Mouse (Mus musculus): ENCODE results near the gene Pabpc6. TPM values are rescaled to one million over a fixed set of nuclear protein-coding genes. Genes with fewer than 3 reads are reported as not detected.

Gene Pabpc6
- total RNA-seq (2015; ENCODE audit: low replicate concordance), result not detected in 2 replicates
- total RNA-seq (2017; ENCODE audit: low replicate concordance), result not detected in 2 replicates

- no peak for ATAC-seq (replicated peaks; ENCODE audit: low FRiP score, poor library complexity, severe bottlenecking)
Measured at GRCm38 (mm10) chr17:9669283-9669905, at the start of gene Pabpc6. Gene Pabpc6 (minus strand): TSS chr17:9669717.

- no peak for ATAC-seq (replicated peaks; ENCODE audit: low FRiP score, poor library complexity, severe bottlenecking)
Measured at GRCm38 (mm10) chr17:9710910-9711309, 41.4 kb upstream of the Pabpc6 start.

GRCm38 (mm10) chr17:9708888-9709287 lies 39.4 kb upstream of the Pabpc6 start:
- no peak for ATAC-seq (replicated peaks; ENCODE audit: low FRiP score, poor library complexity, severe bottlenecking)

- no peak for ATAC-seq (replicated peaks; ENCODE audit: low FRiP score, poor library complexity, severe bottlenecking)
Measured at GRCm38 (mm10) chr17:9707356-9707755, 37.8 kb upstream of the Pabpc6 start.

- ATAC-seq (replicated peaks; ENCODE audit: low FRiP score, poor library complexity, severe bottlenecking), result no peak
Measured at GRCm38 (mm10) chr17:9697763-9698162, 28.2 kb upstream of the Pabpc6 start.

- ATAC-seq (replicated peaks; ENCODE audit: low FRiP score, poor library complexity, severe bottlenecking), result no peak
Measured at GRCm38 (mm10) chr17:9691251-9691650, 21.7 kb upstream of the Pabpc6 start.

- no peak for ATAC-seq (replicated peaks; ENCODE audit: low FRiP score, poor library complexity, severe bottlenecking)
Measured at GRCm38 (mm10) chr17:9683539-9684155, 14.1 kb upstream of the Pabpc6 start.

GRCm38 (mm10) chr17:9680741-9681140 lies 11.2 kb upstream of the Pabpc6 start:
- no peak for ATAC-seq (replicated peaks; ENCODE audit: low FRiP score, poor library complexity, severe bottlenecking)

- no peak for ATAC-seq (replicated peaks; ENCODE audit: low FRiP score, poor library complexity, severe bottlenecking)
Measured at GRCm38 (mm10) chr17:9675175-9675789, 5.8 kb upstream of the Pabpc6 start.

- no peak for ATAC-seq (replicated peaks; ENCODE audit: low FRiP score, poor library complexity, severe bottlenecking)
Measured at GRCm38 (mm10) chr17:9667955-9668354, 1.6 kb downstream of the Pabpc6 start.

GRCm38 (mm10) chr17:9658651-9659050 lies 10.9 kb downstream of the Pabpc6 start:
- no peak for ATAC-seq (replicated peaks; ENCODE audit: low FRiP score, poor library complexity, severe bottlenecking)

- no peak for ATAC-seq (replicated peaks; ENCODE audit: low FRiP score, poor library complexity, severe bottlenecking)
Measured at GRCm38 (mm10) chr17:9654155-9654554, 15.4 kb downstream of the Pabpc6 start.

GRCm38 (mm10) chr17:9647644-9648043 lies 21.9 kb downstream of the Pabpc6 start:
- no peak for ATAC-seq (replicated peaks; ENCODE audit: low FRiP score, poor library complexity, severe bottlenecking)

GRCm38 (mm10) chr17:9643657-9644180 lies 25.8 kb downstream of the Pabpc6 start:
- ATAC-seq (replicated peaks; ENCODE audit: low FRiP score, poor library complexity, severe bottlenecking), result no peak

- no peak for ATAC-seq (replicated peaks; ENCODE audit: low FRiP score, poor library complexity, severe bottlenecking)
Measured at GRCm38 (mm10) chr17:9637011-9637410, 32.5 kb downstream of the Pabpc6 start.

- ATAC-seq (replicated peaks; ENCODE audit: low FRiP score, poor library complexity, severe bottlenecking), result no peak
Measured at GRCm38 (mm10) chr17:9632579-9633252, 36.8 kb downstream of the Pabpc6 start.

- ATAC-seq (replicated peaks; ENCODE audit: low FRiP score, poor library complexity, severe bottlenecking), result no peak
Measured at GRCm38 (mm10) chr17:9632140-9632539, 37.4 kb downstream of the Pabpc6 start.

- ATAC-seq (replicated peaks; ENCODE audit: low FRiP score, poor library complexity, severe bottlenecking), result no peak
Measured at GRCm38 (mm10) chr17:9631081-9631480, 38.4 kb downstream of the Pabpc6 start.

GRCm38 (mm10) chr17:9627011-9627410 lies 42.5 kb downstream of the Pabpc6 start:
- no peak for ATAC-seq (replicated peaks; ENCODE audit: low FRiP score, poor library complexity, severe bottlenecking)
